Mouse (Mus musculus) embryonic facial prominence, embryonic 11.5 days (tissue): ENCODE results near the gene Cs. TPM values are rescaled to one million over a fixed set of nuclear protein-coding genes. Genes with fewer than 3 reads are reported as not detected.

Experiments used
- ATAC-seq: fragments of 200-750 bp; cut with Nextera tagmentation; replicated peaks from 2 replicates; pipeline ENCODE4 v1.8.0; 2017; ENCODE audit warnings: low read depth; ENCODE audit not compliant: insufficient number of reproducible peaks, low FRiP score, low TSS enrichment
- DNase-seq: peaks from one replicate; pipeline ENCODE4 v3.0.0-alpha.2; 2015; ENCODE audit warnings: low spot score
- H3K27ac ChIP-seq: fragments of 300-500 bp; sonication (generic); replicated peaks from 2 replicates; pipeline ENCODE4 v1.5.1; 2014; ENCODE audit warnings: mild to moderate bottlenecking, low read depth, low read length, control low read depth
- H3K27me3 ChIP-seq: fragments of 300-500 bp; sonication (generic); 2 replicates; pipeline ENCODE4 v1.6.1; 2014; ENCODE audit warnings: mild to moderate bottlenecking, low read length, moderate library complexity, mixed read lengths; ENCODE audit not compliant: control insufficient read depth, insufficient read depth
- H3K36me3 ChIP-seq: fragments of 300-500 bp; sonication (generic); replicated peaks from 2 replicates; pipeline ENCODE4 v1.6.1; 2014; ENCODE audit warnings: low read depth, mild to moderate bottlenecking, low read length, moderate library complexity, mixed read lengths; ENCODE audit not compliant: control insufficient read depth, insufficient read depth
- H3K4me1 ChIP-seq: fragments of 300-500 bp; sonication (generic); 2 replicates; pipeline ENCODE4 v1.6.1; 2014; ENCODE audit warnings: low read length, mixed read lengths; ENCODE audit not compliant: control insufficient read depth, insufficient read depth
- H3K4me2 ChIP-seq: fragments of 300-500 bp; sonication (generic); 2 replicates; pipeline ENCODE4 v1.6.1; 2014; ENCODE audit warnings: low read depth, mild to moderate bottlenecking, control low read depth, low read length, moderate library complexity
- H3K4me3 ChIP-seq: fragments of 300-500 bp; sonication (generic); 2 replicates; pipeline ENCODE4 v1.5.1; 2014; ENCODE audit warnings: low read depth, low read length, control low read depth
- H3K9ac ChIP-seq: fragments of 300-500 bp; sonication (generic); replicated peaks from 2 replicates; pipeline ENCODE4 v1.6.1; 2014; ENCODE audit warnings: mild to moderate bottlenecking, control low read depth, low read length
- H3K9me3 ChIP-seq: fragments of 300-500 bp; sonication (generic); replicated peaks from 2 replicates; pipeline ENCODE4 v1.6.1; 2016; ENCODE audit warnings: mild to moderate bottlenecking, low read length, inconsistent platforms, mixed read lengths; ENCODE audit not compliant: control insufficient read depth
- WGBS: fragments of 180-500 bp; shearing (Covaris S2); extraction: QIAGEN DNeasy Blood & Tissue Kit; methylation state at CpG from one replicate; pipeline ENCODE4 v1.1.7; 2014; 5-methylcytosine and 5-hydroxymethylcytosine counted together
- polyA plus RNA-seq: library from polyadenylated mRNA; unstranded; fragments of >200 nt; fragmentation: Nextera tagmentation; extraction: Ambion mirVana; gene quantifications from 2 replicates; pipeline ENCODE4 v1.2.1, GENCODE M21; 2014

Cs gene
- polyA plus RNA-seq, 1 experiment from 2014 or later, result 246 TPM

GRCm38 (mm10) chr10:128377940-128378448, 40.5 kb downstream of the Cs start:
- H3K27me3 ChIP-seq, result no peaks in the 10 kb centered on the region
- peaks cover 21% of the 10 kb centered on the region for H3K36me3 ChIP-seq
- peaks cover 4% of the 10 kb centered on the region; the same call in 1 of the 2 replicates for H3K4me1 ChIP-seq
- H3K9ac ChIP-seq, result peak overlapping the region; percentile 100
- peak overlapping the region; percentile 92; the same call in 1 of the 2 replicates for H3K27ac ChIP-seq
- peak overlapping the region; percentile 99 for H3K4me3 ChIP-seq
- ATAC-seq (no peak), DNase-seq (no peak)
- peak overlapping the region; percentile 82 for H3K4me2 ChIP-seq
- no peaks in the 10 kb centered on the region for H3K9me3 ChIP-seq
- WGBS, result 53% methylated on average over 14 of the region's 14 CpGs

GRCm38 (mm10) chr10:128378462-128378861, 40.9 kb downstream of the Cs start:
- Histone ChIP-seq H3K4me1 (peaks cover 4% of the 10 kb centered on the region; the same call in 1 of the 2 replicates), H3K9me3 (no peaks in the 10 kb centered on the region), H3K27ac (no peak overlapping the region), H3K4me3 (peak overlapping the region; percentile 99; the same call in 1 of the 2 replicates), H3K4me2 (no peak overlapping the region; the same call in 1 of the 2 replicates), H3K9ac (peak overlapping the region; percentile 26; the same call in 1 of the 2 replicates), H3K27me3 (no peaks in the 10 kb centered on the region), H3K36me3 (peaks cover 26% of the 10 kb centered on the region)
- ATAC-seq (no peak), DNase-seq (no peak)
- 75% methylated on average over 3 of the region's 3 CpGs for WGBS

- Histone ChIP-seq H3K36me3 (peaks cover 31% of the 10 kb centered on the region), H3K9ac (peak overlapping the region; percentile 7; the same call in 1 of the 2 replicates), H3K27ac (no peak overlapping the region), H3K9me3 (no peaks in the 10 kb centered on the region), H3K4me1 (peaks cover 4% of the 10 kb centered on the region; the same call in 1 of the 2 replicates), H3K4me3 (no peak overlapping the region), H3K4me2 (no peak overlapping the region), H3K27me3 (no peaks in the 10 kb centered on the region)
- ATAC-seq (no peak), DNase-seq (no peak)
- WGBS, result 97% methylated on average over 7 of the region's 7 CpGs
Observed at GRCm38 (mm10) chr10:128379260-128379659, 41.7 kb downstream of the Cs start.

GRCm38 (mm10) chr10:128380565-128380964, 43.0 kb downstream of the Cs start:
- no peak for DNase-seq
- no peaks in the 10 kb centered on the region for H3K27me3 ChIP-seq
- 91% methylated on average over 5 of the region's 5 CpGs for WGBS
- peaks cover 38% of the 10 kb centered on the region for H3K36me3 ChIP-seq
- no peak overlapping the region for H3K4me2 ChIP-seq
- no peaks in the 10 kb centered on the region for H3K9me3 ChIP-seq
- H3K27ac ChIP-seq, result no peak overlapping the region
- peaks cover 4% of the 10 kb centered on the region; the same call in 1 of the 2 replicates for H3K4me1 ChIP-seq
- no peak for ATAC-seq
- H3K9ac ChIP-seq, result no peak overlapping the region
- no peak overlapping the region for H3K4me3 ChIP-seq

- Histone ChIP-seq H3K27ac (no peak overlapping the region), H3K4me2 (no peak overlapping the region), H3K36me3 (peaks cover 46% of the 10 kb centered on the region), H3K9ac (no peak overlapping the region), H3K9me3 (no peaks in the 10 kb centered on the region), H3K4me1 (peaks cover 4% of the 10 kb centered on the region; the same call in 1 of the 2 replicates), H3K4me3 (no peak overlapping the region), H3K27me3 (no peaks in the 10 kb centered on the region)
- ATAC-seq (no peak), DNase-seq (no peak)
- WGBS, result 86% methylated on average over 8 of the region's 8 CpGs
Observed at GRCm38 (mm10) chr10:128382482-128382881, 44.9 kb downstream of the Cs start.

GRCm38 (mm10) chr10:128385902-128386301, 48.4 kb downstream of the Cs start:
- peak; percentile 55; the same call in 1 of the 2 replicates for ATAC-seq
- WGBS, result 89% methylated on average over 7 of the region's 7 CpGs
- no peak overlapping the region for H3K9ac ChIP-seq
- no peak for DNase-seq
- H3K4me3 ChIP-seq, result no peak overlapping the region
- H3K36me3 ChIP-seq, result peaks cover 50% of the 10 kb centered on the region
- no peak overlapping the region for H3K4me2 ChIP-seq
- H3K9me3 ChIP-seq, result no peaks in the 10 kb centered on the region
- H3K4me1 ChIP-seq, result no peaks in the 10 kb centered on the region
- H3K27ac ChIP-seq, result no peak overlapping the region
- H3K27me3 ChIP-seq, result no peaks in the 10 kb centered on the region

- 94% methylated on average over 14 of the region's 14 CpGs for WGBS
- Histone ChIP-seq H3K27me3 (no peaks in the 10 kb centered on the region), H3K4me1 (no peaks in the 10 kb centered on the region), H3K4me3 (no peak overlapping the region), H3K36me3 (peaks cover 36% of the 10 kb centered on the region), H3K9ac (no peak overlapping the region), H3K4me2 (no peak overlapping the region), H3K9me3 (no peaks in the 10 kb centered on the region), H3K27ac (no peak overlapping the region)
- ATAC-seq (no peak), DNase-seq (no peak)
Observed at GRCm38 (mm10) chr10:128388941-128389340, 51.4 kb downstream of the Cs start.

- H3K9ac ChIP-seq, result no peak overlapping the region
- no peak for ATAC-seq
- H3K4me1 ChIP-seq, result no peaks in the 10 kb centered on the region
- DNase-seq, result no peak
- H3K36me3 ChIP-seq, result peaks cover 35% of the 10 kb centered on the region
- no peaks in the 10 kb centered on the region for H3K9me3 ChIP-seq
- no peak overlapping the region for H3K4me2 ChIP-seq
- H3K27me3 ChIP-seq, result no peaks in the 10 kb centered on the region
- no peak overlapping the region for H3K27ac ChIP-seq
- 85% methylated on average over 6 of the region's 6 CpGs for whole genome bisulfite sequencing
- no peak overlapping the region for H3K4me3 ChIP-seq
Observed at GRCm38 (mm10) chr10:128389570-128389969, 52.0 kb downstream of the Cs start.
